Comparison of ENCODE assay signal across 34 mouse cellular contexts in the genomic region with DNA sequence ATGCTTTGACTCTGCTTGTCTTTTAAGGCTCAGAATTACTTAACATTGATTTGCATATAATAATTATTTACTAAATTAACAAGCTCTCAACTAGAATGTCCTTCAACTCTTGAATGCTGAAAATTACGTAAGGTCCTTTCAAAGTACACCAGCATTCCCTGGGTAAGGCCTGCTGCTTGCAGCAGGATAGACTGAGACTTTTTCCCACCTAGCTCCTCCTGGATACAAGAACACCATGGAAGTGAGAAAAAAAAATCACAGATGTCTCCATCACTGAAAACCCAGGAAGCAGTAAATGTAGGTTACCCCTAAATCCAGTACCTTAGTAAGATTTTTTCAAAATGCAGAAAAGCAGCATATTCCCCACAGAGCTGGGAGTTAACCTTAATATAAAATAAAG.
DNase-seq lines count a peak whose midpoint lies in the region; ATAC-seq and TF ChIP-seq lines count a peak whose summit lies in the region.
"Had no signal": no experiment of that assay in that cellular context is flagged by ENCODE, and none has a peak within 500 bp of the region (broad histone marks: within the 10 kb centered on the region; RNA-seq: fewer than 3 reads in every experiment).

No protein-coding gene starts in this region.

- no peak overlapping the region for H3K9ac ChIP-seq in hindbrain, embryonic 13.5 days
- no peak overlapping the region for H3K9ac ChIP-seq in hindbrain, embryonic 11.5 days (ENCODE audit: low read depth, low read length)
- no peak overlapping the region for H3K9ac ChIP-seq in kidney, embryonic 14.5 days (ENCODE audit: low read depth, low read length)
- H3K9ac ChIP-seq: embryonic facial prominence, embryonic 13.5 days; forebrain, embryonic 12.5 days; forebrain, embryonic 15.5 days; heart, embryonic 12.5 days; heart, embryonic 15.5 days had no signal

- peaks cover 25% of the 10 kb centered on the region for H3K4me1 ChIP-seq in hindbrain, embryonic 13.5 days (replicated peaks)
- no peaks in the 10 kb centered on the region for H3K4me1 ChIP-seq in hindbrain, embryonic 11.5 days (replicated peaks; ENCODE audit: control insufficient read depth, insufficient read depth, low read length)
- peaks cover 6% of the 10 kb centered on the region; the same call in 1 of the 2 replicates for H3K4me1 ChIP-seq in kidney, adult 2 months (ENCODE audit: control insufficient read depth, insufficient read depth, low read length)
- H3K4me1 ChIP-seq in kidney, embryonic 14.5 days (ENCODE audit: control insufficient read depth, insufficient read depth, low read length), result no peaks in the 10 kb centered on the region
- H3K4me1 ChIP-seq: embryonic facial prominence, embryonic 10.5 days; embryonic facial prominence, embryonic 13.5 days; forebrain, embryonic 12.5 days; heart, embryonic 12.5 days; heart, embryonic 15.5 days had no signal

- no peak overlapping the region for H3K4me2 ChIP-seq in hindbrain, embryonic 13.5 days
- H3K4me2 ChIP-seq in hindbrain, embryonic 11.5 days (replicated peaks; ENCODE audit: low read depth, low read length), result no peak overlapping the region
- no peak overlapping the region for H3K4me2 ChIP-seq in kidney, embryonic 14.5 days (replicated peaks; ENCODE audit: low read depth, low read length)
- H3K4me2 ChIP-seq: embryonic facial prominence, embryonic 13.5 days; forebrain, embryonic 12.5 days; forebrain, embryonic 15.5 days; heart, embryonic 12.5 days; heart, embryonic 15.5 days had no signal

- whole genome bisulfite sequencing in hindbrain, embryonic 13.5 days, result 85% methylated on average over 1 of the region's 1 CpGs
- 83% methylated on average over 1 of the region's 1 CpGs for WGBS in hindbrain, embryonic 11.5 days
- 51% methylated on average over 1 of the region's 1 CpGs for WGBS in kidney, adult 2 months
- WGBS in kidney, embryonic 14.5 days, result 95% methylated on average over 1 of the region's 1 CpGs

- peak overlapping the region; percentile 60; the same call in 1 of the 2 replicates for H3K27ac ChIP-seq in hindbrain, embryonic 13.5 days
- H3K27ac ChIP-seq in hindbrain, embryonic 11.5 days (ENCODE audit: low read depth, low read length), result no peak overlapping the region
- H3K27ac ChIP-seq in kidney, adult 2 months (ENCODE audit: insufficient read depth, low read depth, low read length), result 0 out of 2 replicates have a peak overlapping the region, but pooled peaks have one; percentile 20
- H3K27ac ChIP-seq in kidney, embryonic 14.5 days (ENCODE audit: low read depth, low read length), result no peak overlapping the region
- H3K27ac ChIP-seq: embryonic facial prominence, embryonic 10.5 days; embryonic facial prominence, embryonic 13.5 days; forebrain, embryonic 12.5 days; forebrain, embryonic 15.5 days; gastrocnemius, adult 2 months; heart, embryonic 15.5 days; hindbrain, embryonic 10.5 days; hindbrain, postnatal 0 days had no signal

- DNase-seq in hindbrain, embryonic 11.5 days (ENCODE audit: low spot score), result no peak
- peak; percentile 47 for DNase-seq in kidney, adult 2 months
- DNase-seq in kidney, adult 18-20 months, result no peak
- DNase-seq in kidney, postnatal 36 days, result peak; percentile 1 to 21
- DNase-seq in brain, adult 2 months (ENCODE audit: low read depth, low spot score), result peak; percentile 54
- DNase-seq: adrenal gland, postnatal 10 days; adrenal gland, postnatal 36 days; B cell, adult 2 months; cerebellum, adult 11 months; cerebellum, adult 2 months; cerebellum, adult 9-11 months; cerebellum, postnatal 25 days; embryo, embryonic 11 days; gastrocnemius, adult 2 months; gastrocnemius, postnatal 14 days; heart, adult 18-20 months; heart, postnatal 10 days; heart, postnatal 36 days had no signal

- TF ChIP-seq POLR2A in kidney, adult 2 months (IDR thresholded peaks at IDR 0.05; ENCODE audit: low read depth, low read length), result no peak

- H3K27me3 ChIP-seq in hindbrain, embryonic 13.5 days, result no peaks in the 10 kb centered on the region
- H3K27me3 ChIP-seq in hindbrain, embryonic 11.5 days (ENCODE audit: control insufficient read depth, insufficient read depth, low read length), result no peaks in the 10 kb centered on the region
- no peaks in the 10 kb centered on the region for H3K27me3 ChIP-seq in kidney, adult 2 months (replicated peaks; ENCODE audit: control insufficient read depth, insufficient read depth, low read length)
- H3K27me3 ChIP-seq in kidney, embryonic 14.5 days (ENCODE audit: control insufficient read depth, insufficient read depth, low read length), result no peaks in the 10 kb centered on the region
- H3K27me3 ChIP-seq: CH12.LX; embryonic facial prominence, embryonic 13.5 days; forebrain, embryonic 12.5 days; forebrain, embryonic 15.5 days; heart, embryonic 12.5 days; heart, embryonic 15.5 days; Patski had no signal

- ATAC-seq in hindbrain, embryonic 13.5 days (ENCODE audit: low FRiP score), result no peak
- no peak for ATAC-seq in hindbrain, embryonic 11.5 days (ENCODE audit: low FRiP score)
- ATAC-seq in kidney, embryonic 14.5 days (ENCODE audit: low FRiP score, low TSS enrichment), result no peak
- no peak for ATAC-seq in granulocyte monocyte progenitor cell, adult 5-6 weeks (replicated peaks; ENCODE audit: poor library complexity, severe bottlenecking)
- ATAC-seq: hindbrain, postnatal 0 days; inflammation-experienced regulatory T-cells, adult 6 months; Patski had no signal

- H3K36me3 ChIP-seq in hindbrain, embryonic 13.5 days, result no peaks in the 10 kb centered on the region
- no peaks in the 10 kb centered on the region for H3K36me3 ChIP-seq in hindbrain, embryonic 11.5 days (ENCODE audit: control insufficient read depth, insufficient read depth, low read length)
- H3K36me3 ChIP-seq in kidney, adult 2 months (ENCODE audit: control insufficient read depth, insufficient read depth, low read length), result no peaks in the 10 kb centered on the region
- H3K36me3 ChIP-seq in kidney, embryonic 14.5 days (ENCODE audit: control insufficient read depth, insufficient read depth, low read length), result no peaks in the 10 kb centered on the region
- H3K36me3 ChIP-seq: embryonic facial prominence, embryonic 10.5 days; embryonic facial prominence, embryonic 13.5 days; forebrain, embryonic 12.5 days; forebrain, embryonic 15.5 days; G1E; heart, embryonic 12.5 days; heart, embryonic 15.5 days; hindbrain, embryonic 10.5 days had no signal

- TF ChIP-seq CTCF in kidney, adult 2 months (conservative IDR thresholded peaks at IDR 0.05; ENCODE audit: insufficient read depth, insufficient read length, low read depth, low read length), result no peak

- H3K4me3 ChIP-seq in hindbrain, embryonic 13.5 days, result no peak overlapping the region
- no peak overlapping the region for H3K4me3 ChIP-seq in hindbrain, embryonic 11.5 days (ENCODE audit: low read depth, low read length)
- H3K4me3 ChIP-seq in kidney, adult 2 months (ENCODE audit: insufficient read depth, low read depth, low read length), result no peak overlapping the region
- no peak overlapping the region for H3K4me3 ChIP-seq in kidney, embryonic 14.5 days (ENCODE audit: low read length)
- H3K4me3 ChIP-seq: embryonic facial prominence, embryonic 10.5 days; embryonic facial prominence, embryonic 13.5 days; erythroblast, embryonic 14.5 days; forebrain, embryonic 12.5 days; forebrain, embryonic 15.5 days; gastrocnemius, adult 2 months; heart, embryonic 12.5 days; heart, embryonic 15.5 days; hindbrain, embryonic 10.5 days had no signal

- H3K9me3 ChIP-seq in hindbrain, embryonic 13.5 days, result no peaks in the 10 kb centered on the region
- no peaks in the 10 kb centered on the region for H3K9me3 ChIP-seq in hindbrain, embryonic 11.5 days (ENCODE audit: control insufficient read depth, low read length)
- no peaks in the 10 kb centered on the region for H3K9me3 ChIP-seq in kidney, embryonic 14.5 days (ENCODE audit: control insufficient read depth, low read length)
- H3K9me3 ChIP-seq: embryonic facial prominence, embryonic 10.5 days; embryonic facial prominence, embryonic 13.5 days; forebrain, embryonic 12.5 days; forebrain, embryonic 15.5 days; heart, embryonic 12.5 days; heart, embryonic 15.5 days; hindbrain, embryonic 10.5 days had no signal

Comparison
In these comparisons a context has a peak if more than half of its experiments do, and no peak if none do; other contexts are left out.
1. H3K27ac ChIP-seq: peak in hindbrain, embryonic 13.5 days (single experiment) and kidney, adult 2 months (single experiment); none in hindbrain, embryonic 11.5 days (single experiment) and kidney, embryonic 14.5 days (single experiment).
2. DNase-seq: peak in kidney, adult 2 months (single experiment), kidney, postnatal 36 days (2 of 2) and brain, adult 2 months (single experiment); none in hindbrain, embryonic 11.5 days (single experiment) and kidney, adult 18-20 months (single experiment).